Mouse (Mus musculus) neutrophil, adult 5-6 weeks (primary cell): ENCODE results near the gene Dhx16. TPM values are rescaled to one million over a fixed set of nuclear protein-coding genes. Genes with fewer than 3 reads are reported as not detected.
A peak's percentile ranks its signal among the peaks of the same experiment; 100 is the strongest.

Source experiments
- ATAC-seq: fragments of 151-379, 151-347 bp; 2 replicates; pipeline ENCODE4 v1.8.0; 2017; ENCODE audit warnings: mild to moderate bottlenecking, moderate TSS enrichment; ENCODE audit not compliant: insufficient number of reproducible peaks, poor library complexity, low FRiP score, severe bottlenecking; ENCODE audit errors: extremely low read depth
- total RNA-seq: library from RNA; stranded (forward); fragments of 200-1000 nt; gene quantifications from 2 replicates; pipeline ENCODE4 v1.2.3, GENCODE M21; 2017

Dhx16 gene
- total RNA-seq, 1 experiment from 2014 or later: 121 TPM

DNA sequence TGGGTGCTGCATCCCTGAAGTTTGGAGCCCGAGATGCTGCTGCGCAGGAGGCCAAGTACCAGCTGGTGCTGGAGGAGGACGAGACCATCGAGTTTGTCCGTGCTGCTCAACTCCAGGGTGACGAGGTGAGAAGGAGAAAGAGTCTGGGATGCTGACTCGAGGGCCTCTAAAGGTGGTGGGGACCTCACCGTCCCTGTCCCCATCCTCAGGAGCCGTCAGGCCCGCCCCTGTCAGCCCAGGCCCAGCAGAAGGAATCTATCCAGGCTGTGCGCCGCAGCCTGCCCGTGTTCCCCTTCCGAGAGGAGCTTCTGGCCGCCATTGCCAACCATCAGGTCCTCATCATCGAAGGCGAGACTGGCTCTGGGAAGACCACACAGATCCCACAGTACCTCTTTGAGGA is 3.3 kb downstream of the Dhx16 start:
- ATAC-seq: no peak

DNA sequence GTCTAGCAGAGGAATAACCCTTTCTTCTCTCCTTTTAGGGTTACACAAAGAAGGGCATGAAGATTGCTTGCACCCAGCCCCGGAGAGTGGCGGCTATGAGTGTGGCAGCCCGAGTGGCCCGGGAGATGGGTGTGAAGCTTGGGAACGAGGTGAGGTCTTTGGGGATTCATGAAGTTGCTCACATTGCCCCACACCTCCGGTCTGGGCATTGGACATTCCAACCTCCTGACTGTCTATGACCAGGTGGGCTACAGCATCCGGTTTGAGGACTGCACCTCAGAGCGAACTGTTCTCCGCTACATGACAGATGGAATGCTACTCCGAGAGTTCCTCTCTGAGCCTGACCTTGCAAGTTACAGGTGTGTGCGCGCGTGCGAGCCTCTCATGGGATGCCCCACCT is 4.2 kb downstream of the Dhx16 start:
- no peak for ATAC-seq

DNA sequence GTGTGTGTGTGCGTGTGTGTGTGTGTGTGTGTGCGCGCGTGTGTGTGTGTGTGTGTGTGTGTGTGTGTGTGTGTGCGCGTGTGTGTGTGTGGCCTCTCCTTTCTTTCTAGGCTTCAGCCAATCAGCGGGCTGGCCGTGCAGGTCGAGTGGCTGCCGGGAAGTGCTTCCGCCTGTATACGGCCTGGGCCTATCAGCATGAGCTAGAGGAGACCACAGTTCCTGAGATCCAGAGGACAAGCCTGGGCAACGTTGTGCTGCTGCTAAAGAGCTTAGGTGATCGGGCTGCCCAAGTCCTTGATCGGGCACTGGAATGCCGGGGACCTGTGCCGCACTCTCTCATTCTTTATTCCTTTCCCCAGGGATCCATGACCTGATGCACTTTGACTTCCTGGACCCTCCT is 8.1 kb downstream of the Dhx16 start:
- ATAC-seq: no peak

DNA sequence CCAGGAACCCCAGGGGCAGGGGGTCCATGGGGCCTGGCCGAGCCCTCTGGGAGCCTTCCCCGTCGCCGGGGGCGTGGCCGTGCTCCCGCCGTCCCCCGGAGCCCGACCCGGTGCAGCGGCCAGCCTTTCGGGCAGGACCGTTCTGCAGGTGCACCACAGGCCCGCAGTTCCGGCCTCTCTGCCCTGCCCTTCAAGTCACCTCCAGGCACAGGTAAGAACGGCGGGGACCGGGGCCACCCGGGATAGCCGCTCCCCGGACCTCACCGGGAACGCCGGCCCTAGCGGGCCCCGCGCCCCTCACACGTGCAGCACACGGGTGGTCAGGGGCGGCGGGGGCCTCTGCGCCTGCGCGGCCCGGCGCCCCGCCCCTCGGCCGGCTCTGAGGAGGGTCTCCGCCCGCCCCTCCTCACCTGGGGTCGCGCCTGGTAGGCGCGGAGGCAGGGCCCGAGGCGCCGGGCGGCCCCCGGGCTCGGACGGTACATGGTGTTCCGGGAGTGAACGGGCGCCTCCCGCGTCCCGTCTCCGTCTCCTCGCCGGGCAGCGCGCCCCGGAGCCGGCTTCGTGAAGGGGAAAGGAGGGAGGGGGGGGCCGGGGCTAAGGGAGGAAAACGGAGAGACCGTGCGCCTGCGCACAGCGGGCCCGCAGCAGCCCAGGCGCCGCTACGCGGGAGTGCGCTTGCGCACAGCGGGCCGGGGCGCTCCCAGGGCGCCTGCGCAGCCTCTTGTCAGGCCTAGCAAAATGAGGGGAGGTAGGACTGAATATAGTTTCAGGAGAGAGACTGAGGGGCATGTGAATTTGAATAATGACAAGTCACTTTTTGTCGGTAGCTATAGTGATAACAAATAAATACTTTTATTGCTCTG is 17.4 kb downstream of the Dhx16 start, which contains the start of gene 2310061I04Rik:
Gene 2310061I04Rik, minus strand, starts transcription at position 651 of the 863 bp plus-strand sequence.
- peak; percentile 44 for ATAC-seq

DNA sequence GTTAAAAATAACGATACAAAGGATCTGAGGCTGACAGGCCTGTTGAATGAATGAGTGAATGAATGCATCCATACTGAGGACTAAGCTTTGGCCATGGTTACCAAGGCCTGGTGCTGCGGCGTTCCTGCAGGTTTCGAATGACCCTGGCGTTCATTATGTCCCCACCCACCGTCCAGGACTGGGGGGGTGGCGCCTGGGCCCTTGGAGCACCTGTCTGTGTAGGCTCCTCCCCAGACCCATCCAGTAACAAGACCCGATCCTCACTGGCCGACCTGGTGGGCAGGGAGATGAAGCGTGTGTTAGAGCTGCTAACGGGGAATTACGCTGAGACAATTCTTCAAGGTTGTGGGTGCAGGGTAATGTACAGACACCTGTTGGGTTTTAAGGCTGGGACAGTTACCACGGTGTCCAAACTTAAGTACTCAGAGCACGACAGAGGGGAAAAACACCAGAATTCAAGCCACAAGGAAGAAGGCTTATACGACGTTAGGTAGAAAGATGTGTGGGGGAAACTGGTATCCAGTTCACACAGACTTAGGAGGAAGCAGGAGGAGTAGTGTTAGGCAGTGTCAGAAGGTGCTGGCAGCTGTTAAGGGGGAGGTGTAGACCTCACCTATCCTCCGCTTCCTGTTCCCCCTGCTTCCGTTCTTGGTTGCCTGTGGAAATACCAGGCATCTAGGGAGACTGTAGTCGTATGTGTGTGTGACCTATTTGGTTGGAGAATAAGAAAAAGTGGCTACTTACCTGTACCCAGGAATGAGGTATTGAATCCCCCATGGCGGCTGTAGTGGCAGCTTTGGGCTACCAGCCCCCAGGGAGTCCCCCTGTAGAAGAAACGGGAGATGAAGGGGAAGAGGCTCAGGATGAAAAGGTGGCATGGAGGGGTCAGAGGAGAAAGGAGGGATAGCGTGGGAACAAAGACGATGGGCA is 18.3 kb downstream of the Dhx16 start:
- ATAC-seq: no peak

DNA sequence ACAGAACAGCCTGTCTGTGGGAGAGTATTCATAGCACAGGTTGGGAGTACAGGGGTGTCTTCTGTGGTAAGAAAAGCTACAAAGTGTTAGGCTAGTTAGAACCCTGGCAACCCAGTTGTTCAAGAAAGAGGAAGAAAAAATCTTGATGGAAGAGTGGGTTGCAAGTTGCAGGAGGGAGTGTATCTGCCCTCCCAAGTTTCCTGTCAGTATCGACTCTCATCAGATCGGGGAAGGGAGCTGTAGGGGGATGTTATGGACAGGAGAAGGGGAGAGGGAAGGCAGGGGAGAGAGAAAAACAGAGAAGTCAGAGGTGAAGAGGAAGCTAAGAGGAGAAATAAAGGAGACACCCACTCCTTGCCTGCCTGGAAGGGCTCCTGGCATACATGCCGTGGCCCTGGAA is 21.0 kb downstream of the Dhx16 start:
- ATAC-seq: no peak

DNA sequence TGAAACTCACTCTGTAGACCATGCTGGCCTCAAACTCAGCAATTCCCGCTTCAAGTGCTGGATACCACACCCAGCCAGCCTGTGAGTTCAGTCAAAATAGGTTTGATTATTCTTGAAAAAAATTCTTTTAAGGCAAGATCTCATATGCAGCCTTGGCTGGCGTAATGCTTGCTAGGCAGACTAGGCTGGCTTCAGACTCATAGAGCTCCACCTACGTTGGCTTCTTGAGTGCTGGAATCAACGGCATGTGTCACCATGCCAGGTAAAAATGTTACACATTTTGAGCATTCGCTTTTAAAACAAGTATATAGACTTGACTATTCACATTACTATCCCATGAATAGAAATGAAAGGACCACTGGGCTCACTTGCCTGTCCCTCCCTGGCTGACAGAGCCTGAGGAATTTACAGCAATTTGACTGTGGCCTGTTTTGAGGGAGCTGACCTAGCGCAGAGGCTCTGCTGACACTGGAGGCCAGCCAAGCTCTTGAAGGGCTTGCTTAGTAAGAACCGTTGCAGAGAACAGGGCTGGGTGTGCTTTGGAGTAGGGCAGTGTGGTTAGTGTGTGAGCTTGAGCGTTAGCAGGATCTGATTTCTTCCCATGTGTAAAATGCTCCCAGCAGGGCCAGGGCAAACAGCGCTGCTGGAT is 23.8 kb downstream of the Dhx16 start:
- no peak for ATAC-seq

DNA sequence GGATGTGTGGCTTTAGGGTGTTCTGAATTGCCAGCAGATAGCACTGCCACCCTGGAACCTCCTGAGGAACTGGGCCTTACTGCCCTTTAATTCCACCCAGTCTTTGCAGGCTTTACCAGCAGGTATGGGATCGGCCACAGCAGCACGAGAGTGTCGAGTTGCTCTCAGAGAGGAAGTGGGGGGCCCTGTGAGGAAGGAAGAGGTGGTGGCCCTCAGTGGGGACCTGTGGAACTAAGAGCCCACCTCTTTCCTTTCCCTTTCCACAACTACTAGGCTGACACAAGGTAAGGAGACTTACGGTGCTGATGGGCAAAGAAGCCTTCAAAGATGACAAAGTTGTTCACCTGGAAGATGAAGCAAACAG is 24.4 kb downstream of the Dhx16 start:
- ATAC-seq: no peak

DNA sequence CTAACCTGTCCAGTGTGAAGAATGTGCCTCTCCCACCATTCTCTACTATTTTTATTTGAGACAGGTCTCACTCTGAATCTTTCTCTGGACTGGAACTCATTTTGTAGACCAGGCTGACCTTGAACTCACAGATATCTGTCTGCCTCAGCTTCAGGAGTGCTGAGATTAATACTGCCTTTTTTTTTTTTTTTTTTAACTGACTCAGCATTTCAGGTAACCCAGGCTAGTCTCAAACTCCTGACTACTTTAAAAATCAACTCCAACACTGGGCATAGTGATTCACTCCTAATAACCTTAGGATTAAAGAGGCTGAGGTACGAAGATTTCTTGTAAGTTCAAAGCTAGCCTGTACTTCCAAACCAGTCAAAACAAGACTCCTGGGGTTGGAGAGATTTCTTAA is 26.0 kb downstream of the Dhx16 start:
- ATAC-seq: no peak

DNA sequence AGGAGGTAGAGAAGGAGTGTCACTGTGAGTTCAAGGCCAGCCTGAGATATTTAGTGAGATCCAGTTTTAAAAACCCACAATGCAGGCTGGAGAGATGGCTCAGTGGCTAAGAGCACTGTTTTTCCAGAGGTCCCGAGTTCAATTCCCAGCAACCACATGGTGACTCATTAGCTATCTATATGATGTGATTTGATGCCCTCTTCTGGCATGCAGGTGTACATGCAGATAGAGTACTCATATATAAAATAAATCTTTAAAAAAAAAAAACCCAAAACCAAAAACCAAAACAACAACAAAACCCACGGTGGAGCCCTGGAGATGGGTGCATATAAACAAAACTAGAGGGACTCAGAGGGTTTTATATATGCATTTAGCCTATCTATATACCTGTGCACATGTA is 28.0 kb downstream of the Dhx16 start:
- no peak for ATAC-seq

DNA sequence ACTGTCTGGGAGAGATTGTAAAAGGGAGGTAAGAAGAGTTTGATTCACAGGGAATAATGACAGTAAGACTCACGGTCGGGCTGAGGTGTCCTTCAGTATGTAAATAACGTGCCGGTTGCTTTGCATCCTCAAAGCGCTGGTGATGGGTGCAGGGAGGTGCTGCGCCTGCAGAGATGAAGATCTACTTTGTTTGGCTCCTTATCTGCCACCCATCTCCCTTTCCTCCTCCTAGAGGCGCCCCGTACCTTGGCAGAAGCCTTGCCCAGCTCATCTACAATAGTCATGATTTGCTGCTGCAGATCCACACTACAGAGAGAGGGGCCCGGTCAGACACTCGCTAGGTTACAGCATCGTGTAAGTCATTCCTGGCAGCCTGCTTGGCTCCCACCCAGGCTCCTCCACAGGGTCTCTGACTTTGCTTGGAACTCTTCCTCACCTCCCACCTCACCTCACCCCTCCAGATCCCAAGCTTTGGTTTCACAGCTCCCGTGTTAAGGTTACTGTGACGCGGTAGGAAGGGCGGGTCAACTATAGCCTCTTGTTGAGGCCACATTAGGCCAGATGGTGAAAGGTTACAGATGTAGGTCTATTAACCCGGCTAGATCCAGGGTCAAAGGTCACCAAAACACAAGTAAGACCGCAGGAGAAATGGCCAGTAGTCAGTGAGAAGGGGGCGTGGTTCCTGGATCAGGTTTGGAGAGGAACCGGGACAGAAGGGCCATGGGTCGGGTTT is 29.7 kb downstream of the Dhx16 start:
- ATAC-seq: peak; percentile 4; the same call in 1 of the 2 replicates

DNA sequence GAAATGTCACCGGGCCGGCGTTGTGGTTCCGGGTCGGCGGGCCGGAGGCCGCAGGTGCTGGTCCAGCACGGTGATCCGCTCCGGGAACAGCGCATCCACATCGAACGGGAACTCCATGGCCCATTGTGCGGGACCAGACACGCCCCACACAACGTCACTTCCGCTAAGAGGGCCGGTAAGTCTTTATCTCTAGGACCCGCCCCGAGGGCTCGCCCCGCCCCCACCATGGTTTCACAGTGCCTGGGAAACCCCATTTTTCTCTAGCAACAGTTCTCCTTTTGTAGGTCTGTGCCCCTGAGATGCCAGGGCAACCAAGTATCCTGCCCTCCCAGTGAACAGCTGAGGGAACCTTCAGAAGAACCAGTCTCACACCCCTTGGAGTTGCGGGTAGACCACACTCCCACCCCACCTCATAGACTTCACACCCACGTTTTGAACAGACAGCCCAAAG is 30.3 kb downstream of the Dhx16 start, which contains the start of gene Atat1:
Gene Atat1, minus strand, starts transcription at position 157 of the 451 bp plus-strand sequence.
- ATAC-seq: peak; percentile 93

DNA sequence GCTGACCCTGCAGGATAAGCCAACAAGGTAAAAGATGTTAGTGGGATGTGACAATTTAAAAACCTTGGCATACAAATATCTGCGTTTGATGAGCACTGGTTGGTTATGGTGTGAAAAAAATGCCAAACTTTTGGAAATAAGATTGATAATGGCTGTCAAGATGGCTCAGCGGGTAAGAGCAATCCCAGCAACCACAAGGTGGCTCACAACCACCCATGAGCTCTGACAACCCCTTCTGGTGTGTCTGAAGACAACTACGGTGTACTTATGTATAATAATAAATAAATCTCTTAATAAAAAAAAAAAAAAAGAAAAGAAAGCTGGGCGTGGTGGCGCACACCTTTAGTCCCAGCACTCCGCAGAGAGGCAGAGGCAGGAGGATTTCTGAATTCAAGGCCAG is 35.4 kb downstream of the Dhx16 start:
- no peak for ATAC-seq

DNA sequence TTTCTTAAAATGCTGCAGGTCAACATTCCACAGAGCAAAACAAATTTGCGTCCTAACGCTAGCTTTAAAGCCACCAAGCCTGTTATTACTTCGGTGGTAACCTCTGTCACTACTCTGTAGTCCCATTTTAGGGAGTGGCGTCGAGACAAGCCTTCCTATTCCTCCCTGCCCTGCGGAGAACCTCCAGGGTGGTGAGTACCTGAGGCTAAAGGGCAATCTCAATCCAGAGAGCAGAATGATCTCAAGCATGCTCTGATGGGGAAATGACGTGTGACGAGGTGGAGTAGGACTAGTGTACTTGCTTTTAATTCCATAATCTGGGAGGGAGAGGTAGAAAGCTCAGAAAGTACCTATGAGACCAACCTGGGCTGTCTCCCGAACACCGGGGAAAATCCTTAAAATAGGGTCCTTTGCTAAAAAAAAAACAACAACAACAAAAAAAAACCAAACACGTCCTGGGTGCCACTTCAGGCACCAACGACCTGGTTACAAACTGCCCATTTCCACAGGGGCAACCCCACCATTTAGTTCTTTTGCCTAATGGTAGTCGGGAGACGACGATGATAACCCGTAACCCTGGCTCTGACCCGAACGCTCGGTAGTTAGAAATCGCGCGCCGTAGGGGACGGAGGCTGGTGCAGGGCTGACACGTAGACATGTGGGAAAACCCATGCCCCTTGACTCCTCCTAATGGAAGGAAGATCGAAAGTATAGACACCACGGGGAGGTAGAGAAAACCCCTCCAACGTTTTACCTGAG is 36.1 kb downstream of the Dhx16 start:
- no peak for ATAC-seq

DNA sequence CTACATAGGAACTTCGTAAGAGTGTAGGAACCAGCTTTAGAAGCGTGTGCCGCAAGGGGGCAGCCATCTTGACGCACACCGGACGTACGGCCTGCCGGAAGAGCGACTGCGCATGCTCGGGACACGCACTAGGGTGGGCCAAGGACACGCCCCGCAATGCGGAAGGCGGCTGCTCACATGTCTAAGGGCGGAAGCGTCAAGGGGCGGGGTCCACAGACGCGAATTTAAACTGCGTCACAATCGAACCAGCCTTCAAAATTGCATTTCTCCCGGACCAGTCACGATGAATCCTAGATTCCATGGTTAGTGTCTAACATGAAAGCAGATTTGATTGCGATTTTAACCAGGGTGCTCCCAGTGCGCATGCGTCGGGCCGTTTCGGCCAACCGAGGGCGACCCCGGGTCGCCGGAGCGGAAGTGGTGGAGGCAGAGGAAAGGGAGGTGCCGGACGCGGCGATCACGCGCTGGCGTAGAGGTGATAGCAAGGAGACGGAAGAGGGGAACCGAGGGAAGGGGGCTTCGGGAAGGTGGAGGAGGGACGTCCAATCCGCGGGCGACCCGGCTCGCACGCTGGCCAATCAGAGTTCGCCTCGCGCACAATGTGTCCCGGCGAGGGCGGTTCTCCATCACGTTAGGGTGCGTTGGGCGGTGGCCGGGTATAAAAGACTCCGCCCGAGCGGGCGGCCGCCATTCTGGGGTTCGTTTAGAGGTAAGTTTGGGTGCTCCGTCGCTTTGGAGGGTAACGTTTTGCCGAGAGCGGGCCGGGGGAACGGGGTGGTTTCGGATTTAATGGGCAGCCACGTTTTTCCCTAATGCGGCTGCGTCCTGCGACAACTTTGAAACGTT is 36.9 kb downstream of the Dhx16 start, which contains the start of the genes Mrps18b and Ppp1r10:
Gene Mrps18b, minus strand, starts transcription at position 93 of the 846 bp plus-strand sequence.
Gene Ppp1r10, plus strand, starts transcription at position 138 of the 846 bp plus-strand sequence.
- ATAC-seq: peak; percentile 83

DNA sequence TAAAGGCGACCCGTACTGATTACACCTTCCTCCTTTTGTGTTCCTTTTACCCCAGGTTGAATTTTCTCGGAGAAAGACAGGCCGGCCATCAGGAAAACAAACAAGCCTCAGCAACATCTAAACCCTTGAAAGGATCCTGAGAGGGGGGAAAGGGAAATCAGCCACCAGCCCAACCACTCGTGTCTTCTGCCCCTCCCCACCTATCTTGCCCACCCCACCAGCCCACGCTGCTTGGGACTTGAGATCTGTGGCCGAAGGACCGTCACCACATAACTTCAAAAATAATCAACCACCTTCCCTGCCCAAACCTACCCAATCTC is 37.5 kb downstream of the Dhx16 start:
- no peak for ATAC-seq
